Mouse (Mus musculus): ENCODE measurements around the gene Adgrg7. TPM values are rescaled to one million over a fixed set of nuclear protein-coding genes. Genes with fewer than 3 reads are reported as not detected.

Gene Adgrg7
- polyA plus RNA-seq, 1 experiment from 2014 or later: not detected

GRCm38 (mm10) chr16:56705731-56706130 is 89.9 kb downstream of the Adgrg7 start:
- 89% methylated on average over 3 of the region's 3 CpGs for WGBS
- no peak for ATAC-seq (ENCODE audit: insufficient number of reproducible peaks, insufficient read depth, low FRiP score, low read depth)
- no peaks in the 10 kb centered on the region for H3K27me3 ChIP-seq (ENCODE audit: control insufficient read depth, insufficient read depth, low read length)
- no peaks in the 10 kb centered on the region for H3K4me1 ChIP-seq (ENCODE audit: control insufficient read depth in 2 of 2, insufficient read depth in 2 of 2, low read length in 2 of 2)
- H3K9ac ChIP-seq (ENCODE audit: low read length): no peak overlapping the region
- no peak overlapping the region for H3K4me3 ChIP-seq (ENCODE audit: control insufficient read depth in 1 of 2, insufficient read depth in 1 of 2, low read depth in 1 of 2, low read length in 2 of 2)
- H3K4me2 ChIP-seq (ENCODE audit: low read length): no peak overlapping the region
- H3K9me3 ChIP-seq (ENCODE audit: control insufficient read depth, low read length): no peaks in the 10 kb centered on the region
- peaks cover 75% of the 10 kb centered on the region for H3K36me3 ChIP-seq (ENCODE audit: control insufficient read depth, insufficient read depth, low read length)
- no peak overlapping the region for H3K27ac ChIP-seq (replicated peaks in 1 of 2; ENCODE audit: control insufficient read depth in 1 of 2, insufficient read depth in 1 of 2, low read depth in 2 of 2, low read length in 2 of 2)

- H3K9me3 ChIP-seq (ENCODE audit: control insufficient read depth, low read length): no peaks in the 10 kb centered on the region
- H3K4me1 ChIP-seq (ENCODE audit: control insufficient read depth in 2 of 2, insufficient read depth in 2 of 2, low read length in 2 of 2): no peaks in the 10 kb centered on the region
- no peak overlapping the region for H3K27ac ChIP-seq (replicated peaks in 1 of 2; ENCODE audit: control insufficient read depth in 1 of 2, insufficient read depth in 1 of 2, low read depth in 2 of 2, low read length in 2 of 2)
- H3K9ac ChIP-seq (ENCODE audit: low read length): no peak overlapping the region
- H3K36me3 ChIP-seq (ENCODE audit: control insufficient read depth, insufficient read depth, low read length): peaks cover 67% of the 10 kb centered on the region
- no peak overlapping the region for H3K4me3 ChIP-seq (ENCODE audit: control insufficient read depth in 1 of 2, insufficient read depth in 1 of 2, low read depth in 1 of 2, low read length in 2 of 2)
- no peaks in the 10 kb centered on the region for H3K27me3 ChIP-seq (ENCODE audit: control insufficient read depth, insufficient read depth, low read length)
- ATAC-seq (ENCODE audit: insufficient number of reproducible peaks, insufficient read depth, low FRiP score, low read depth): no peak
- H3K4me2 ChIP-seq (ENCODE audit: low read length): no peak overlapping the region
- WGBS: 95% methylated on average over 3 of the region's 3 CpGs
These were observed 94.8 kb downstream of the Adgrg7 start for GRCm38 (mm10) chr16:56700898-56701297.

DNA sequence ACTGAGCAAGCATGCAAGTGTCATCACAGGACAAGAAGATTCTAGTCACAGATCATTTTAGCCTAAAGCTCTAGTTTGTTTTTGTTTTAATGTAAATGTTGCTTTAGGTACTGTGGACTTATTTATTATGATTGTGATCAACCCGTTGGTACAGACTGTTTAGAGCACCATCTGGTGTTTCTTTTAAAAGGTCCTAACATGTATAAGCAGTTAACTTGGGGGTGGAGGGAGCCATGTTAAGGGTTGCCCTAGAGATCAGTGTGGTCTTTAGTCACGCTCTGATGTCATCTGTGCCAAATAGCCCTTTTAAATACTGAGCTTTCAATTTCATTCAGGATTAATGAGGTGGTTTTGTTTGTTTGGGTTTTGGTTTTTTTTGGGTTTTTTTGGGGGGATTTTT is 99.2 kb downstream of the Adgrg7 start:
- Histone ChIP-seq H3K4me2 (ENCODE audit: low read length) (no peak overlapping the region), H3K9ac (ENCODE audit: low read length) (no peak overlapping the region), H3K9me3 (ENCODE audit: control insufficient read depth, low read length) (no peaks in the 10 kb centered on the region), H3K27me3 (ENCODE audit: control insufficient read depth, insufficient read depth, low read length) (no peaks in the 10 kb centered on the region), H3K4me1 (ENCODE audit: control insufficient read depth in 2 of 2, insufficient read depth in 2 of 2, low read length in 2 of 2) (no peaks in the 10 kb centered on the region), H3K36me3 (ENCODE audit: control insufficient read depth, insufficient read depth, low read length) (peaks cover 79% of the 10 kb centered on the region), H3K4me3 (ENCODE audit: control insufficient read depth in 1 of 2, insufficient read depth in 1 of 2, low read depth in 1 of 2, low read length in 2 of 2) (no peak overlapping the region), H3K27ac (replicated peaks in 1 of 2; ENCODE audit: control insufficient read depth in 1 of 2, insufficient read depth in 1 of 2, low read depth in 2 of 2, low read length in 2 of 2) (no peak overlapping the region)
- 83% methylated on average over 2 of the region's 2 CpGs for WGBS
- no peak for ATAC-seq (ENCODE audit: insufficient number of reproducible peaks, insufficient read depth, low FRiP score, low read depth)

GRCm38 (mm10) chr16:56690715-56691114 is 104.9 kb downstream of the Adgrg7 start:
- no peak overlapping the region for H3K27ac ChIP-seq (replicated peaks in 1 of 2; ENCODE audit: control insufficient read depth in 1 of 2, insufficient read depth in 1 of 2, low read depth in 2 of 2, low read length in 2 of 2)
- WGBS: 89% methylated on average over 7 of the region's 7 CpGs
- H3K36me3 ChIP-seq (ENCODE audit: control insufficient read depth, insufficient read depth, low read length): peaks cover 83% of the 10 kb centered on the region

GRCm38 (mm10) chr16:56686747-56687146 is 108.9 kb downstream of the Adgrg7 start:
- H3K9ac ChIP-seq (ENCODE audit: low read length): no peak overlapping the region
- H3K27me3 ChIP-seq (ENCODE audit: control insufficient read depth, insufficient read depth, low read length): no peaks in the 10 kb centered on the region
- H3K27ac ChIP-seq (replicated peaks in 1 of 2; ENCODE audit: control insufficient read depth in 1 of 2, insufficient read depth in 1 of 2, low read depth in 2 of 2, low read length in 2 of 2): no peak overlapping the region
- no peaks in the 10 kb centered on the region for H3K4me1 ChIP-seq (ENCODE audit: control insufficient read depth in 2 of 2, insufficient read depth in 2 of 2, low read length in 2 of 2)
- ATAC-seq (ENCODE audit: insufficient number of reproducible peaks, insufficient read depth, low FRiP score, low read depth): no peak
- no peak overlapping the region for H3K4me2 ChIP-seq (ENCODE audit: low read length)
- H3K4me3 ChIP-seq (ENCODE audit: control insufficient read depth in 1 of 2, insufficient read depth in 1 of 2, low read depth in 1 of 2, low read length in 2 of 2): no peak overlapping the region
- peaks cover 72% of the 10 kb centered on the region for H3K36me3 ChIP-seq (ENCODE audit: control insufficient read depth, insufficient read depth, low read length)
- 90% methylated on average over 5 of the region's 5 CpGs for WGBS
- H3K9me3 ChIP-seq (ENCODE audit: control insufficient read depth, low read length): no peaks in the 10 kb centered on the region

More at GRCm38 (mm10) chr16:56690715-56691114, 104.9 kb downstream of the Adgrg7 start:
- H3K4me3 ChIP-seq (ENCODE audit: control insufficient read depth in 1 of 2, insufficient read depth in 1 of 2, low read depth in 1 of 2, low read length in 2 of 2): no peak overlapping the region
- H3K9me3 ChIP-seq (ENCODE audit: control insufficient read depth, low read length): no peaks in the 10 kb centered on the region
- ATAC-seq (ENCODE audit: insufficient number of reproducible peaks, insufficient read depth, low FRiP score, low read depth): no peak
- no peak overlapping the region for H3K9ac ChIP-seq (ENCODE audit: low read length)
- no peaks in the 10 kb centered on the region for H3K27me3 ChIP-seq (ENCODE audit: control insufficient read depth, insufficient read depth, low read length)
- H3K4me2 ChIP-seq (ENCODE audit: low read length): no peak overlapping the region
- H3K4me1 ChIP-seq (ENCODE audit: control insufficient read depth in 2 of 2, insufficient read depth in 2 of 2, low read length in 2 of 2): no peaks in the 10 kb centered on the region

DNA sequence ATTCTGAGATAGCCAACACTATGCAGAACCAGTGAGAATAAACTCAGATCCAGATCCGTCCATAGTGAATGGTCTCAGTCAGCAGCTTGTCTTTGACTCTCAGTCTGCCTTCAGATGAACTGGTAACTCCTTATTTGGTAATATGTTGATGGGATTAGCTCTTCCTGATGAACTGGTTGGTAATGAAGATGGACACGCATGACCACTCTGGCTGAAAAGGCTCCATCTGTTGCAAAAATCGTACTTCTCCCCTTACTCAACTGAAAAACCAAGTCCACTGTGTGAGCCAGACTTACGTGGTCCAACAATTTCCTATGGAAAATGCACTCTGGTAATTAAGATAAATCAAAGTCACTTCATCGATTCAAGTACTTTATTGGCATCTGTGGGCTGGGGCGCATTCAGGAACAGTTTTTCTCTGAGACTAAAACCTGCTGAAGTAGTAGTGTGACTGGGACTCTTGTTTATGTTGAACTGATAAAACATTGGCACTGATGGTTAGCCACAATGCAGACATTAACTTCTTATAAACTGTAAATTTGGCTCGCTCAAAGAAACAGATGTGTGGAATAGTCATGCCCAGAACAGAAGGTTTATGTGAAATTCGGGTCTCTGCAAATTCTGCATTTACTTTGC is 114.5 kb downstream of the Adgrg7 start:
- Histone ChIP-seq H3K9me3 (ENCODE audit: control insufficient read depth, low read length) (no peaks in the 10 kb centered on the region), H3K9ac (ENCODE audit: low read length) (no peak overlapping the region), H3K4me3 (ENCODE audit: control insufficient read depth in 1 of 2, insufficient read depth in 1 of 2, low read depth in 1 of 2, low read length in 2 of 2) (no peak overlapping the region), H3K4me1 (ENCODE audit: control insufficient read depth in 2 of 2, insufficient read depth in 2 of 2, low read length in 2 of 2) (no peaks in the 10 kb centered on the region), H3K27ac (replicated peaks in 1 of 2; ENCODE audit: control insufficient read depth in 1 of 2, insufficient read depth in 1 of 2, low read depth in 2 of 2, low read length in 2 of 2) (no peak overlapping the region), H3K4me2 (ENCODE audit: low read length) (no peak overlapping the region), H3K36me3 (ENCODE audit: control insufficient read depth, insufficient read depth, low read length) (peaks cover 26% of the 10 kb centered on the region), H3K27me3 (ENCODE audit: control insufficient read depth, insufficient read depth, low read length) (no peaks in the 10 kb centered on the region)
- ATAC-seq (ENCODE audit: insufficient number of reproducible peaks, insufficient read depth, low FRiP score, low read depth): no peak
- WGBS: 81% methylated on average over 8 of the region's 8 CpGs

GRCm38 (mm10) chr16:56677146-56677545 is 118.5 kb downstream of the Adgrg7 start:
- no peak for ATAC-seq (ENCODE audit: insufficient number of reproducible peaks, insufficient read depth, low FRiP score, low read depth)
- Histone ChIP-seq H3K27me3 (ENCODE audit: control insufficient read depth, insufficient read depth, low read length) (no peaks in the 10 kb centered on the region), H3K9ac (ENCODE audit: low read length) (no peak overlapping the region), H3K27ac (replicated peaks in 1 of 2; ENCODE audit: control insufficient read depth in 1 of 2, insufficient read depth in 1 of 2, low read depth in 2 of 2, low read length in 2 of 2) (no peak overlapping the region), H3K36me3 (ENCODE audit: control insufficient read depth, insufficient read depth, low read length) (no peaks in the 10 kb centered on the region), H3K4me3 (ENCODE audit: control insufficient read depth in 1 of 2, insufficient read depth in 1 of 2, low read depth in 1 of 2, low read length in 2 of 2) (no peak overlapping the region), H3K9me3 (ENCODE audit: control insufficient read depth, low read length) (no peaks in the 10 kb centered on the region), H3K4me1 (ENCODE audit: control insufficient read depth in 2 of 2, insufficient read depth in 2 of 2, low read length in 2 of 2) (no peaks in the 10 kb centered on the region), H3K4me2 (ENCODE audit: low read length) (no peak overlapping the region)
- 65% methylated on average over 4 of the region's 4 CpGs for WGBS

All from heart, embryonic 14.5 days (tissue).